Mouse (Mus musculus): ENCODE measurements around the gene Wdr90.

- TF ChIP-seq CTCF (IDR thresholded peaks at IDR 0.05; ENCODE audit: extremely low read depth, insufficient read depth, insufficient read length, insufficient replicate concordance) (no peak), POLR2A (IDR thresholded peaks at IDR 0.05; ENCODE audit: low read depth, low read length) (no peak)
These were observed 21.0 kb upstream of the Wdr90 start for GRCm38 (mm10) chr17:25882306-25882705.
